15 mouse cellular contexts compared by ENCODE assay signal in the genomic region with DNA sequence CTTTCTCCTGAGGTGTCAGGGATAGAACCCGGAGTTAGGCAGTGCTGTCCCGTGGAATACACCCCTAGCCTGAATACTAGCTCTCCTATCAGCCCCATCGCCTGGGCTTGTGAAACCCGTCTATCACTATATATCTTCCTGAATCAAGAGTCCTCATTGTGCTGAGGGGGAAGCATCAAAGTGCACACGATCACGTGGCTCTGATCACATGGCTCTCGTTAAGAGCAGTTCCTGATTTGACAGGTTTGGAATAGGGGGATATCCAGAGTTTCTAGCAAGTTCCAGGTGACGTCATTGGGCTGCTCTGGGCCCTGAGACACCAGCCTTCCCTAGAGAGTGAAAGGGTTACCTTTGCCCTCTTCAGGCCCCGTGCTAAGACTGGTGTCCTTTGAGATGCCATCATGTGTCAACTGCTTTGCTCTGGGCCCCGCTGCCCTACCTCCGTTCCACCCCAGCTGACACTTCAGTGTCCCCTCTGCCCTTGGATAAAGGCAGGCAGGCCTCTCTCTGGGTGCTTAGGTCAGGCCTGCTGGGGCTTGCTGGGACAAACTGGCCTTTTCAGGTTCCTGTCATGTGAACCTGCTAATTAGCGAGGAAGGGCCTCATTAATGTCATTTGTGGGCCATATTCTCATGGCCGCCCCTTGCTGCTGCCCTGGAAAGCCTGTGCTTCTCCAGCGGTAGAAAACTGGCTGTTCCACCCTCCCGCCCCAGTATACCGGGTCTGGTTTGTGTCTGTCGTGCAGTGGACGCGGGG. TPM values are rescaled to one million over a fixed set of nuclear protein-coding genes. Genes with fewer than 3 reads are reported as not detected.
DNase-seq lines count a peak whose midpoint lies in the region; ATAC-seq and TF ChIP-seq lines count a peak whose summit lies in the region.
"Had no signal": no experiment of that assay in that cellular context is flagged by ENCODE, and none has a peak within 500 bp of the region (broad histone marks: within the 10 kb centered on the region; RNA-seq: fewer than 3 reads in every experiment).

No protein-coding gene starts in this region.

- H3K4me1 ChIP-seq in heart, embryonic 15.5 days (replicated peaks), result peaks cover 74% of the 10 kb centered on the region
- H3K4me1 ChIP-seq in liver, postnatal 0 days (ENCODE audit: insufficient read depth), result peaks cover 70% of the 10 kb centered on the region
- H3K4me1 ChIP-seq in liver, embryonic 11.5 days (replicated peaks; ENCODE audit: control insufficient read depth, insufficient read depth, low read length), result peaks cover 51% of the 10 kb centered on the region
- peaks cover 29% of the 10 kb centered on the region for H3K4me1 ChIP-seq in kidney, embryonic 16.5 days (ENCODE audit: insufficient read depth, low read length)
- H3K4me1 ChIP-seq in stomach, embryonic 16.5 days (ENCODE audit: control insufficient read depth, insufficient read depth, low read length), result peaks cover 30% of the 10 kb centered on the region

- no peak for DNase-seq in heart, postnatal 25 days (ENCODE audit: low spot score)
- no peak for DNase-seq in liver, postnatal 0 days
- DNase-seq in liver, embryonic 11.5 days (ENCODE audit: low spot score), result no peak
- DNase-seq in urinary bladder, postnatal 14 days (ENCODE audit: low spot score), result no peak
- no peak for DNase-seq in frontal cortex, postnatal 10 days (ENCODE audit: low spot score in 2 of 2)
- DNase-seq: cerebellum, adult 8-10 months; gastrocnemius, adult 2 months; left cerebral cortex, postnatal 4 days had no signal

- H3K27ac ChIP-seq in heart, embryonic 15.5 days, result peak overlapping the region; percentile 54
- peak overlapping the region; percentile 79 for H3K27ac ChIP-seq in liver, postnatal 0 days (ENCODE audit: low read depth)
- H3K27ac ChIP-seq in liver, embryonic 11.5 days (ENCODE audit: low read depth, low read length), result no peak overlapping the region
- peak overlapping the region; percentile 74; the same call in 1 of the 2 replicates for H3K27ac ChIP-seq in kidney, embryonic 16.5 days (ENCODE audit: low read length)
- peak overlapping the region; percentile 1; the same call in 1 of the 2 replicates for H3K27ac ChIP-seq in stomach, embryonic 16.5 days (ENCODE audit: low read length)
- H3K27ac ChIP-seq: gastrocnemius, adult 2 months had no signal

- H3K36me3 ChIP-seq in heart, embryonic 15.5 days, result no peaks in the 10 kb centered on the region
- H3K36me3 ChIP-seq in liver, postnatal 0 days (replicated peaks; ENCODE audit: insufficient read depth, low read length), result no peaks in the 10 kb centered on the region
- H3K36me3 ChIP-seq in liver, embryonic 11.5 days (ENCODE audit: control insufficient read depth, insufficient read depth, low read length), result no peaks in the 10 kb centered on the region
- H3K36me3 ChIP-seq in kidney, embryonic 16.5 days (ENCODE audit: insufficient read depth, low read length), result no peaks in the 10 kb centered on the region
- H3K36me3 ChIP-seq in stomach, embryonic 16.5 days (ENCODE audit: control insufficient read depth, insufficient read depth, low read length), result no peaks in the 10 kb centered on the region

- H3K4me2 ChIP-seq in heart, embryonic 15.5 days, result no peak overlapping the region
- H3K4me2 ChIP-seq in liver, postnatal 0 days (ENCODE audit: low read depth, low read length), result no peak overlapping the region
- H3K4me2 ChIP-seq in liver, embryonic 11.5 days, result no peak overlapping the region
- H3K4me2 ChIP-seq in kidney, embryonic 16.5 days (replicated peaks; ENCODE audit: low read depth, low read length), result no peak overlapping the region
- H3K4me2 ChIP-seq in stomach, embryonic 16.5 days (ENCODE audit: low read depth, low read length), result no peak overlapping the region

- no peak for TF ChIP-seq CTCF in liver, postnatal 0 days (IDR thresholded peaks at IDR 0.05; ENCODE audit: low read depth)

- WGBS in heart, embryonic 15.5 days, result 49% methylated on average over 19 of the region's 19 CpGs
- 61% methylated on average over 19 of the region's 19 CpGs for WGBS in liver, postnatal 0 days (ENCODE audit: insufficient replicate concordance)
- 62% methylated on average over 19 of the region's 19 CpGs for WGBS in liver, embryonic 11.5 days
- WGBS in kidney, embryonic 16.5 days, result 74% methylated on average over 19 of the region's 19 CpGs
- WGBS in stomach, embryonic 16.5 days, result 59% methylated on average over 19 of the region's 19 CpGs

- no peaks in the 10 kb centered on the region for H3K9me3 ChIP-seq in heart, embryonic 15.5 days (replicated peaks)
- no peaks in the 10 kb centered on the region for H3K9me3 ChIP-seq in liver, postnatal 0 days (ENCODE audit: low read length)
- no peaks in the 10 kb centered on the region for H3K9me3 ChIP-seq in liver, embryonic 11.5 days (ENCODE audit: control insufficient read depth, low read length)
- H3K9me3 ChIP-seq in kidney, embryonic 16.5 days (ENCODE audit: low read length), result no peaks in the 10 kb centered on the region
- H3K9me3 ChIP-seq in stomach, embryonic 16.5 days (replicated peaks; ENCODE audit: control insufficient read depth, low read length), result no peaks in the 10 kb centered on the region

- no peak overlapping the region for H3K9ac ChIP-seq in heart, embryonic 15.5 days
- H3K9ac ChIP-seq in liver, postnatal 0 days (replicated peaks), result no peak overlapping the region
- no peak overlapping the region for H3K9ac ChIP-seq in liver, embryonic 11.5 days (ENCODE audit: low read depth, low read length)
- no peak overlapping the region for H3K9ac ChIP-seq in kidney, embryonic 16.5 days (replicated peaks; ENCODE audit: low read length)
- H3K9ac ChIP-seq in stomach, embryonic 16.5 days (ENCODE audit: low read length), result peak overlapping the region; percentile 23; the same call in 1 of the 2 replicates

- no peak for ATAC-seq in heart, embryonic 15.5 days (replicated peaks; ENCODE audit: insufficient number of reproducible peaks, insufficient read depth, low FRiP score, low read depth)
- ATAC-seq in liver, postnatal 0 days, result no peak
- ATAC-seq in liver, embryonic 11.5 days (replicated peaks; ENCODE audit: low FRiP score), result no peak
- no peak for ATAC-seq in kidney, embryonic 16.5 days (ENCODE audit: low FRiP score, low TSS enrichment)
- no peak for ATAC-seq in stomach, embryonic 16.5 days (ENCODE audit: insufficient read depth, low FRiP score)
- ATAC-seq: CD4-positive, CD25-positive, alpha-beta regulatory T cell, adult 4 months had no signal

- H3K27me3 ChIP-seq in heart, embryonic 15.5 days, result no peaks in the 10 kb centered on the region; the same call in 1 of the 2 replicates
- H3K27me3 ChIP-seq in liver, postnatal 0 days (ENCODE audit: insufficient read depth, low read length), result no peaks in the 10 kb centered on the region
- peaks cover 20% of the 10 kb centered on the region for H3K27me3 ChIP-seq in liver, embryonic 11.5 days (replicated peaks; ENCODE audit: control insufficient read depth, insufficient read depth, low read length)
- peaks cover 11% of the 10 kb centered on the region for H3K27me3 ChIP-seq in kidney, embryonic 16.5 days (ENCODE audit: insufficient read depth, low read length)
- H3K27me3 ChIP-seq in stomach, embryonic 16.5 days (ENCODE audit: control insufficient read depth, insufficient read depth, low read length), result 0 out of 2 replicates have a peak, but pooled peaks cover 7% of the 10 kb centered on the region

- H3K4me3 ChIP-seq in heart, embryonic 15.5 days, result no peak overlapping the region
- H3K4me3 ChIP-seq in liver, postnatal 0 days (ENCODE audit: low read depth, low read length), result no peak overlapping the region
- H3K4me3 ChIP-seq in liver, embryonic 11.5 days (ENCODE audit: low read depth, low read length), result no peak overlapping the region
- no peak overlapping the region for H3K4me3 ChIP-seq in kidney, embryonic 16.5 days (ENCODE audit: low read length)
- no peak overlapping the region for H3K4me3 ChIP-seq in stomach, embryonic 16.5 days (replicated peaks; ENCODE audit: low read length)
- H3K4me3 ChIP-seq: gastrocnemius, adult 2 months had no signal

- TF ChIP-seq EP300 in liver, postnatal 0 days (IDR thresholded peaks at IDR 0.05; ENCODE audit: low read depth), result no peak

- intact Hi-C loops in heart, postnatal 25 days (cut with DNase I), result no loop called here

RNA-seq across cellular contexts. Expression of gene 1700001C19Rik, which starts 4.3 kb away (rescaled TPM):
- polyA plus RNA-seq in heart, embryonic 15.5 days (2015; fragmentation: Nextera tagmentation; extraction: Ambion mirVana), result 0.60 and 1.0 TPM in 2 replicates
- not detected for total RNA-seq in heart, postnatal 25 days (2021)
- 7.5 and 7.8 TPM in 2 replicates for polyA plus RNA-seq in liver, postnatal 0 days (2015; fragmentation: Nextera tagmentation; extraction: Ambion mirVana)
- 0.52 and 0.96 TPM in 2 replicates for polyA plus RNA-seq in liver, embryonic 11.5 days (2014; fragmentation: Nextera tagmentation; extraction: Ambion mirVana)
- polyA plus RNA-seq in kidney, embryonic 16.5 days (2015; fragmentation: Nextera tagmentation; extraction: Ambion mirVana), result 0.28 TPM in 1 of 2 replicates, not detected in the other
- polyA plus RNA-seq in stomach, embryonic 16.5 days (2015; fragmentation: Nextera tagmentation; extraction: Ambion mirVana), result 0.21 and 0.24 TPM in 2 replicates
- total RNA-seq: adrenal gland, adult 18-20 months; gastrocnemius, adult 2 months; layer of hippocampus, postnatal 14 days; left cerebral cortex, postnatal 4 days; monocyte, adult 5-6 weeks had no signal
- polyA plus RNA-seq: CD4-positive, CD25-positive, alpha-beta regulatory T cell, adult 4 months had no signal

RNA-seq across cellular contexts. Expression of gene AI661453, which starts 5.1 kb away (rescaled TPM):
- 0.96 and 1.2 TPM in 2 replicates for polyA plus RNA-seq in heart, embryonic 15.5 days (2015; fragmentation: Nextera tagmentation; extraction: Ambion mirVana)
- 1 to 10 TPM in 1 of 2 experiments, under 1 TPM in 1; 0.96 to 2.0 TPM for total RNA-seq in heart, postnatal 25 days (2021)
- polyA plus RNA-seq in liver, postnatal 0 days (2015; fragmentation: Nextera tagmentation; extraction: Ambion mirVana), result 1.0 and 1.6 TPM in 2 replicates
- polyA plus RNA-seq in liver, embryonic 11.5 days (2014; fragmentation: Nextera tagmentation; extraction: Ambion mirVana), result 0.22 and 0.23 TPM in 2 replicates
- 1.5 and 2.5 TPM in 2 replicates for polyA plus RNA-seq in kidney, embryonic 16.5 days (2015; fragmentation: Nextera tagmentation; extraction: Ambion mirVana)
- polyA plus RNA-seq in stomach, embryonic 16.5 days (2015; fragmentation: Nextera tagmentation; extraction: Ambion mirVana), result 5.1 and 7.7 TPM in 2 replicates
- total RNA-seq: monocyte, adult 5-6 weeks had no signal
- polyA plus RNA-seq: CD4-positive, CD25-positive, alpha-beta regulatory T cell, adult 4 months had no signal

RNA-seq across cellular contexts. Expression of gene Guca1a, which starts 41.1 kb away (rescaled TPM):
- 1.7 TPM in 2 replicates for polyA plus RNA-seq in heart, embryonic 15.5 days (2015; fragmentation: Nextera tagmentation; extraction: Ambion mirVana)
- total RNA-seq in heart, postnatal 25 days (2021), result under 1 TPM in 1 of 2 experiments, not detected in 1; 0.39 TPM
- 1.5 TPM in 2 replicates for polyA plus RNA-seq in liver, postnatal 0 days (2015; fragmentation: Nextera tagmentation; extraction: Ambion mirVana)
- 1.0 and 1.6 TPM in 2 replicates for polyA plus RNA-seq in liver, embryonic 11.5 days (2014; fragmentation: Nextera tagmentation; extraction: Ambion mirVana)
- polyA plus RNA-seq in kidney, embryonic 16.5 days (2015; fragmentation: Nextera tagmentation; extraction: Ambion mirVana), result 2.2 and 2.7 TPM in 2 replicates
- polyA plus RNA-seq in stomach, embryonic 16.5 days (2015; fragmentation: Nextera tagmentation; extraction: Ambion mirVana), result 4.7 and 5.4 TPM in 2 replicates
- total RNA-seq: gastrocnemius, adult 2 months had no signal
- polyA plus RNA-seq: CD4-positive, CD25-positive, alpha-beta regulatory T cell, adult 4 months had no signal

RNA-seq across cellular contexts. Expression of gene Guca1b, which starts 56.3 kb away (rescaled TPM):
- polyA plus RNA-seq in heart, embryonic 15.5 days (2015; fragmentation: Nextera tagmentation; extraction: Ambion mirVana), result 0.91 and 1.2 TPM in 2 replicates
- total RNA-seq in heart, postnatal 25 days (2021), result under 1 TPM; 0.36 to 0.65 TPM
- 0.11 and 0.13 TPM in 2 replicates for polyA plus RNA-seq in liver, postnatal 0 days (2015; fragmentation: Nextera tagmentation; extraction: Ambion mirVana)
- 0.43 and 0.60 TPM in 2 replicates for polyA plus RNA-seq in liver, embryonic 11.5 days (2014; fragmentation: Nextera tagmentation; extraction: Ambion mirVana)
- polyA plus RNA-seq in kidney, embryonic 16.5 days (2015; fragmentation: Nextera tagmentation; extraction: Ambion mirVana), result 3.9 and 4.7 TPM in 2 replicates
- polyA plus RNA-seq in stomach, embryonic 16.5 days (2015; fragmentation: Nextera tagmentation; extraction: Ambion mirVana), result 0.64 and 0.84 TPM in 2 replicates
